Mouse (Mus musculus): ENCODE data around the gene Fbxw9.

GRCm38 (mm10) chr8:85033867-85034266, 26.0 kb upstream of the Fbxw9 start:
- TF ChIP-seq CTCF (conservative IDR thresholded peaks at IDR 0.05; ENCODE audit: insufficient read depth, insufficient read length, low read depth, low read length): no peak
- no peak for TF ChIP-seq POLR2A (IDR thresholded peaks at IDR 0.05; ENCODE audit: low read depth, low read length)

All from kidney, adult 2 months (tissue).